Mouse (Mus musculus): ENCODE measurements around the gene Ncoa3.

Gene Ncoa3

GRCm38 (mm10) chr2:166074322-166074721 is 81.9 kb downstream of the Ncoa3 start:
- DNase-seq (ENCODE audit: low read depth, low spot score) = no peak

GRCm38 (mm10) chr2:166077371-166077770 is 84.9 kb downstream of the Ncoa3 start:
- DNase-seq (ENCODE audit: low read depth, low spot score) = no peak

- DNase-seq (ENCODE audit: low read depth, low spot score) = no peak
These were observed 86.8 kb downstream of the Ncoa3 start for GRCm38 (mm10) chr2:166079231-166079630.

GRCm38 (mm10) chr2:166079961-166080885 is 87.8 kb downstream of the Ncoa3 start:
- no peak for DNase-seq (ENCODE audit: low read depth, low spot score)

GRCm38 (mm10) chr2:166080967-166081750 is 88.7 kb downstream of the Ncoa3 start:
- no peak for DNase-seq (ENCODE audit: low read depth, low spot score)

- peak; percentile 67 for DNase-seq (ENCODE audit: low read depth, low spot score)
These were observed 89.8 kb downstream of the Ncoa3 start for GRCm38 (mm10) chr2:166082193-166082592.

- no peak for DNase-seq (ENCODE audit: low read depth, low spot score)
These were observed 90.2 kb downstream of the Ncoa3 start for GRCm38 (mm10) chr2:166082661-166083060.

GRCm38 (mm10) chr2:166083542-166084031 is 91.2 kb downstream of the Ncoa3 start:
- no peak for DNase-seq (ENCODE audit: low read depth, low spot score)

GRCm38 (mm10) chr2:166084111-166084510 is 91.7 kb downstream of the Ncoa3 start:
- no peak for DNase-seq (ENCODE audit: low read depth, low spot score)

- DNase-seq (ENCODE audit: low read depth, low spot score) = peak; percentile 30
These were observed 92.5 kb downstream of the Ncoa3 start for GRCm38 (mm10) chr2:166084964-166085363.

- DNase-seq (ENCODE audit: low read depth, low spot score) = no peak
These were observed 93.3 kb downstream of the Ncoa3 start for GRCm38 (mm10) chr2:166085780-166086179.

GRCm38 (mm10) chr2:166086457-166087233 is 94.2 kb downstream of the Ncoa3 start:
- no peak for DNase-seq (ENCODE audit: low read depth, low spot score)

GRCm38 (mm10) chr2:166088991-166089390 is 96.6 kb downstream of the Ncoa3 start:
- DNase-seq (ENCODE audit: low read depth, low spot score) = no peak

GRCm38 (mm10) chr2:166090131-166090581 is 97.7 kb downstream of the Ncoa3 start:
- no peak for DNase-seq (ENCODE audit: low read depth, low spot score)

- no peak for DNase-seq (ENCODE audit: low read depth, low spot score)
These were observed 99.2 kb downstream of the Ncoa3 start for GRCm38 (mm10) chr2:166091599-166091998.

GRCm38 (mm10) chr2:166092412-166092811 is 100.0 kb downstream of the Ncoa3 start:
- no peak for DNase-seq (ENCODE audit: low read depth, low spot score)

GRCm38 (mm10) chr2:166096300-166096699 is 103.9 kb downstream of the Ncoa3 start:
- no peak for DNase-seq (ENCODE audit: low read depth, low spot score)

- DNase-seq (ENCODE audit: low read depth, low spot score) = no peak
These were observed 104.4 kb downstream of the Ncoa3 start for GRCm38 (mm10) chr2:166096834-166097233.

- DNase-seq (ENCODE audit: low read depth, low spot score) = peak; percentile 48
These were observed 105.2 kb downstream of the Ncoa3 start for GRCm38 (mm10) chr2:166097443-166098291.

GRCm38 (mm10) chr2:166098292-166098933 is 106.0 kb downstream of the Ncoa3 start:
- no peak for DNase-seq (ENCODE audit: low read depth, low spot score)
